Mouse (Mus musculus) 3134 (cell line): Measurements from ENCODE around the gene Nr1i3.

Experiments used
- DNase-seq: peaks from one replicate; pipeline ENCODE4 v3.0.0-alpha.2; 2011; ENCODE audit warnings: low spot score; ENCODE audit not compliant: insufficient read length; ENCODE audit errors: extremely low read depth

Nr1i3 gene

GRCm38 (mm10) chr1:171249913-171250600 lies 36.3 kb downstream of the Nr1i3 start, which contains the start of gene Adamts4:
Adamts4 (plus strand) TSS chr1:171250421.
- DNase-seq = peak; percentile 68

GRCm38 (mm10) chr1:171250680-171251593 lies 37.2 kb downstream of the Nr1i3 start, which contains the start of gene Ndufs2:
Ndufs2 (minus strand) TSS chr1:171251388.
- no peak for DNase-seq

GRCm38 (mm10) chr1:171251594-171252324 lies 38.0 kb downstream of the Nr1i3 start:
- no peak for DNase-seq

GRCm38 (mm10) chr1:171252415-171252814 lies 38.6 kb downstream of the Nr1i3 start:
- no peak for DNase-seq

- no peak for DNase-seq
These were observed 42.5 kb downstream of the Nr1i3 start for GRCm38 (mm10) chr1:171256095-171256818.

- peak; percentile 31 for DNase-seq
These were observed 43.3 kb downstream of the Nr1i3 start for GRCm38 (mm10) chr1:171256937-171257548.

- no peak for DNase-seq
These were observed 44.0 kb downstream of the Nr1i3 start for GRCm38 (mm10) chr1:171257781-171258180.

GRCm38 (mm10) chr1:171258921-171259320 lies 45.2 kb downstream of the Nr1i3 start:
- DNase-seq = peak; percentile 77

- no peak for DNase-seq
These were observed 46.5 kb downstream of the Nr1i3 start for GRCm38 (mm10) chr1:171260316-171260715.

GRCm38 (mm10) chr1:171262594-171263130 lies 48.9 kb downstream of the Nr1i3 start:
- DNase-seq = peak; percentile 61

GRCm38 (mm10) chr1:171263185-171263611 lies 49.4 kb downstream of the Nr1i3 start:
- peak; percentile 68 for DNase-seq

GRCm38 (mm10) chr1:171263666-171264461 lies 50.1 kb downstream of the Nr1i3 start:
- DNase-seq = no peak

GRCm38 (mm10) chr1:171265971-171266744 lies 52.4 kb downstream of the Nr1i3 start:
- no peak for DNase-seq

GRCm38 (mm10) chr1:171268341-171268740 lies 54.6 kb downstream of the Nr1i3 start:
- DNase-seq = no peak

GRCm38 (mm10) chr1:171269848-171270572 lies 56.2 kb downstream of the Nr1i3 start, which contains the start of gene B4galt3:
B4galt3 (plus strand) TSS chr1:171270328.
- DNase-seq = peak; percentile 89
